In the genomic region with DNA sequence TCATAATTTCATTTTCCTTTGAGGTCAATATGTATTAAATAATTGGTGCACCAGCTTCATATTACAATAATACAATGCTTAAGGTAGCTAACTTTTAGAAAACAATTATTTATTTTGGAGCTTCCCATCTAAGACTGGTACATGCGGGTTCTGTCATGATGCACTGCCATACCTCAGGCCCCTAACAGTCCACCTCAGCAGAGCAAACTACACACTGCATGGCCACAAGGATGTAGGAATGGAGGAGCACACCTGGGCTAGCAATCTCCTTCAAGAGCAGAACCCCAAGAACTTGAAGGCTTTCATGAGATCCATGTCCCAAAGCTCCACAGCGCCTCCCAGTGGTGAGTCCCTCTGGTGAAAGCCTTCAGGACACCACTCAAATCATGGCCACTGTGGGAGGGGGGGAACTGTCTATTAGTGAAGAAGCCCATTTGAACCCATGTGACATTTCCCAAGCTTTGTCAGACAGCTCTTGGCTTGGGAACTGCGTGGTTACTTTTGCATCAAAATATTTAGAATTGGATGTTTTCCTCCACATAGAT, we compare ENCODE assay signal across 8 mouse cellular contexts.
DNase-seq lines count a peak whose midpoint lies in the region; ATAC-seq and TF ChIP-seq lines count a peak whose summit lies in the region.

No protein-coding gene starts in this region.

- no peak overlapping the region for H3K9ac ChIP-seq in ES-E14 (ENCODE audit: insufficient read depth, low read depth, low read length, poor library complexity, severe bottlenecking)
- H3K9ac ChIP-seq in forebrain, embryonic 15.5 days (replicated peaks), result no peak overlapping the region
- H3K9ac ChIP-seq in liver, postnatal 0 days (replicated peaks), result no peak overlapping the region

- TF ChIP-seq CTCF in liver, postnatal 0 days (IDR thresholded peaks at IDR 0.05; ENCODE audit: low read depth), result peak; percentile 80

- WGBS in forebrain, embryonic 15.5 days, result 54% methylated on average over 3 of the region's 3 CpGs
- WGBS in liver, postnatal 0 days (ENCODE audit: insufficient replicate concordance), result 65% methylated on average over 3 of the region's 3 CpGs

- DNase-seq in 3T3-L1 (ENCODE audit: low read depth, low spot score), result peak; percentile 17
- DNase-seq in ES-E14 (ENCODE audit: low read depth, low spot score), result peak; percentile 75
- DNase-seq in kidney, postnatal 25 days, result peak; percentile 71 to 85
- DNase-seq in liver, postnatal 0 days, result peak; percentile 80
- peak; percentile 74 for DNase-seq in right cerebral cortex, adult 18-20 months
- peak; percentile 9 to 50 for DNase-seq in urinary bladder, postnatal 36 days (ENCODE audit: low spot score in 2 of 2)

- peak; percentile 46; the same call in 1 of the 2 replicates for ATAC-seq in cerebellum, adult (ENCODE audit: insufficient number of reproducible peaks, low FRiP score, low TSS enrichment)
- peak; percentile 62 for ATAC-seq in forebrain, embryonic 15.5 days (replicated peaks)
- no peak for ATAC-seq in liver, postnatal 0 days

- in situ Hi-C loops in ES-E14 (cut with MboI; ENCODE audit: low sequenced_read_pairs in 2 of 2, unreplicated experiment in 2 of 2), result no loop called here

- no peaks in the 10 kb centered on the region for H3K9me3 ChIP-seq in ES-E14 (ENCODE audit: control insufficient read depth, insufficient read depth, low read depth, low read length)
- no peaks in the 10 kb centered on the region for H3K9me3 ChIP-seq in forebrain, embryonic 15.5 days
- no peaks in the 10 kb centered on the region for H3K9me3 ChIP-seq in liver, postnatal 0 days (ENCODE audit: low read length)

- H3K36me3 ChIP-seq in ES-E14 (ENCODE audit: control insufficient read depth, insufficient read depth, low read length, poor library complexity, severe bottlenecking), result no peaks in the 10 kb centered on the region
- no peaks in the 10 kb centered on the region for H3K36me3 ChIP-seq in forebrain, embryonic 15.5 days
- H3K36me3 ChIP-seq in liver, postnatal 0 days (replicated peaks; ENCODE audit: insufficient read depth, low read length), result no peaks in the 10 kb centered on the region

- no peak for TF ChIP-seq EP300 in liver, postnatal 0 days (IDR thresholded peaks at IDR 0.05; ENCODE audit: low read depth)

- H3K4me3 ChIP-seq in ES-E14 (ENCODE audit: insufficient read depth in 1 of 2, low read depth in 1 of 2, low read length in 2 of 2, poor library complexity in 1 of 2, severe bottlenecking in 1 of 2), result no peak overlapping the region
- no peak overlapping the region for H3K4me3 ChIP-seq in forebrain, embryonic 15.5 days
- H3K4me3 ChIP-seq in liver, postnatal 0 days (ENCODE audit: low read depth, low read length), result no peak overlapping the region

- H3K4me2 ChIP-seq in forebrain, embryonic 15.5 days (replicated peaks), result no peak overlapping the region
- H3K4me2 ChIP-seq in liver, postnatal 0 days (ENCODE audit: low read depth, low read length), result no peak overlapping the region

- H3K27me3 ChIP-seq in forebrain, embryonic 15.5 days, result no peaks in the 10 kb centered on the region
- H3K27me3 ChIP-seq in liver, postnatal 0 days (ENCODE audit: insufficient read depth, low read length), result no peaks in the 10 kb centered on the region

- no peak overlapping the region for H3K27ac ChIP-seq in ES-E14 (ENCODE audit: insufficient read depth, low read depth, low read length, poor library complexity, severe bottlenecking)
- no peak overlapping the region for H3K27ac ChIP-seq in forebrain, embryonic 15.5 days (replicated peaks)
- H3K27ac ChIP-seq in liver, postnatal 0 days (ENCODE audit: low read depth), result no peak overlapping the region

- no peaks in the 10 kb centered on the region for H3K4me1 ChIP-seq in ES-E14 (ENCODE audit: control insufficient read depth in 2 of 2, insufficient read depth in 2 of 2, low read length in 2 of 2, poor library complexity in 1 of 2)
- H3K4me1 ChIP-seq in forebrain, embryonic 15.5 days, result no peaks in the 10 kb centered on the region
- H3K4me1 ChIP-seq in liver, postnatal 0 days (ENCODE audit: insufficient read depth), result no peaks in the 10 kb centered on the region

TF ChIP-seq in ES-E14, 5 proteins besides CTCF, POLR2A, EP300 and RAD21:
- no peak for TF ChIP-seq CHD2 (IDR thresholded peaks at IDR 0.05; ENCODE audit: low read depth, low read length)
- peak; percentile 52; the same call in 1 of the 2 replicates for TF ChIP-seq ZC3H11A (IDR thresholded peaks at IDR 0.05; ENCODE audit: borderline replicate concordance, low read depth, low read length)
- no peak for TF ChIP-seq HCFC1 (IDR thresholded peaks at IDR 0.05; ENCODE audit: borderline replicate concordance, insufficient read depth, low read length)
- TF ChIP-seq ZNF384 (IDR thresholded peaks at IDR 0.05; ENCODE audit: low read depth, low read length), result no peak
- TF ChIP-seq MAFK (IDR thresholded peaks at IDR 0.05; ENCODE audit: insufficient read depth, low read depth, low read length), result no peak

Comparison
In these comparisons a context has a peak if more than half of its experiments do, and no peak if none do; other contexts are left out.
1. DNase-seq: peak in every context shown above with its lines; median percentile 80 in liver, postnatal 0 days; 78 in kidney, postnatal 25 days; 75 in ES-E14; 74 in right cerebral cortex, adult 18-20 months; 30 in urinary bladder, postnatal 36 days; 17 in 3T3-L1.